Mouse (Mus musculus): ENCODE data around the gene Nfe2l2. TPM values are rescaled to one million over a fixed set of nuclear protein-coding genes. Genes with fewer than 3 reads are reported as not detected.
"Not testable (repeated sequence)": the region's sequence is repeated elsewhere in the genome, so short reads cannot be mapped to it uniquely, and the experiment has no call there.

Gene Nfe2l2
- polyA plus RNA-seq, 1 experiment from 2014 or later: 52.9 TPM

- not testable (repeated sequence) for ATAC-seq (ENCODE audit: low read depth); H3K36me3 ChIP-seq (ENCODE audit: control insufficient read depth, insufficient read depth, low read length); H3K27ac ChIP-seq (replicated peaks; ENCODE audit: low read depth, low read length); H3K9ac ChIP-seq (ENCODE audit: low read depth, low read length); H3K27me3 ChIP-seq (replicated peaks; ENCODE audit: control insufficient read depth, insufficient read depth, low read length); H3K4me1 ChIP-seq (ENCODE audit: control insufficient read depth, insufficient read depth, low read length); H3K9me3 ChIP-seq (ENCODE audit: control insufficient read depth, low read length); DNase-seq (ENCODE audit: low spot score); H3K4me2 ChIP-seq (ENCODE audit: low read depth, low read length); H3K4me3 ChIP-seq (ENCODE audit: low read depth, low read length)
- WGBS: 86% methylated on average over 3 of the region's 4 CpGs
Measured at GRCm38 (mm10) chr2:75642312-75642711, 62.1 kb downstream of the Nfe2l2 start.

GRCm38 (mm10) chr2:75639535-75639934, 64.9 kb downstream of the Nfe2l2 start:
- 0 out of 2 replicates have a peak overlapping the region, but pooled peaks have one; percentile 24 for H3K4me2 ChIP-seq (ENCODE audit: low read depth, low read length)
- H3K27ac ChIP-seq (replicated peaks; ENCODE audit: low read depth, low read length): not testable (repeated sequence)

GRCm38 (mm10) chr2:75637822-75638221, 66.6 kb downstream of the Nfe2l2 start:
- H3K4me3 ChIP-seq (ENCODE audit: low read depth, low read length); H3K9ac ChIP-seq (ENCODE audit: low read depth, low read length); H3K4me1 ChIP-seq (ENCODE audit: control insufficient read depth, insufficient read depth, low read length); DNase-seq (ENCODE audit: low spot score); H3K4me2 ChIP-seq (ENCODE audit: low read depth, low read length); H3K36me3 ChIP-seq (ENCODE audit: control insufficient read depth, insufficient read depth, low read length); ATAC-seq (ENCODE audit: low read depth); H3K27me3 ChIP-seq (replicated peaks; ENCODE audit: control insufficient read depth, insufficient read depth, low read length); H3K9me3 ChIP-seq (ENCODE audit: control insufficient read depth, low read length); H3K27ac ChIP-seq (replicated peaks; ENCODE audit: low read depth, low read length): not testable (repeated sequence)
- WGBS: 85% methylated on average over 6 of the region's 6 CpGs

More at GRCm38 (mm10) chr2:75639535-75639934, 64.9 kb downstream of the Nfe2l2 start:
- not testable (repeated sequence) for H3K9me3 ChIP-seq (ENCODE audit: control insufficient read depth, low read length); H3K36me3 ChIP-seq (ENCODE audit: control insufficient read depth, insufficient read depth, low read length); H3K4me1 ChIP-seq (ENCODE audit: control insufficient read depth, insufficient read depth, low read length); DNase-seq (ENCODE audit: low spot score); ATAC-seq (ENCODE audit: low read depth); H3K27me3 ChIP-seq (replicated peaks; ENCODE audit: control insufficient read depth, insufficient read depth, low read length); H3K4me3 ChIP-seq (ENCODE audit: low read depth, low read length); H3K9ac ChIP-seq (ENCODE audit: low read depth, low read length)
- 30% methylated on average over 5 of the region's 12 CpGs for WGBS

- Histone ChIP-seq H3K4me1 (ENCODE audit: control insufficient read depth, insufficient read depth, low read length) (0 out of 2 replicates have a peak, but pooled peaks cover 3% of the 10 kb centered on the region), H3K36me3 (ENCODE audit: control insufficient read depth, insufficient read depth, low read length) (no peaks in the 10 kb centered on the region), H3K27me3 (replicated peaks; ENCODE audit: control insufficient read depth, insufficient read depth, low read length) (no peaks in the 10 kb centered on the region), H3K4me3 (ENCODE audit: low read depth, low read length) (no peak overlapping the region), H3K9me3 (ENCODE audit: control insufficient read depth, low read length) (no peaks in the 10 kb centered on the region), H3K9ac (ENCODE audit: low read depth, low read length) (no peak overlapping the region), H3K4me2 (ENCODE audit: low read depth, low read length) (no peak overlapping the region), H3K27ac (replicated peaks; ENCODE audit: low read depth, low read length) (no peak overlapping the region)
- no peak for DNase-seq (ENCODE audit: low spot score)
- ATAC-seq (ENCODE audit: low read depth): no peak
Measured at GRCm38 (mm10) chr2:75637361-75637760, 67.1 kb downstream of the Nfe2l2 start.

GRCm38 (mm10) chr2:75637055-75637304, 67.5 kb downstream of the Nfe2l2 start:
- not testable (repeated sequence) for ATAC-seq (ENCODE audit: low read depth); H3K4me2 ChIP-seq (ENCODE audit: low read depth, low read length); H3K27me3 ChIP-seq (replicated peaks; ENCODE audit: control insufficient read depth, insufficient read depth, low read length); DNase-seq (ENCODE audit: low spot score); H3K4me3 ChIP-seq (ENCODE audit: low read depth, low read length); H3K36me3 ChIP-seq (ENCODE audit: control insufficient read depth, insufficient read depth, low read length); H3K4me1 ChIP-seq (ENCODE audit: control insufficient read depth, insufficient read depth, low read length); H3K9me3 ChIP-seq (ENCODE audit: control insufficient read depth, low read length); H3K27ac ChIP-seq (replicated peaks; ENCODE audit: low read depth, low read length); H3K9ac ChIP-seq (ENCODE audit: low read depth, low read length)
- WGBS: 84% methylated on average over 2 of the region's 2 CpGs

GRCm38 (mm10) chr2:75636261-75637054, 68.0 kb downstream of the Nfe2l2 start:
- Histone ChIP-seq H3K4me3 (ENCODE audit: low read depth, low read length) (no peak overlapping the region), H3K4me1 (ENCODE audit: control insufficient read depth, insufficient read depth, low read length) (0 out of 2 replicates have a peak, but pooled peaks cover 3% of the 10 kb centered on the region), H3K27me3 (replicated peaks; ENCODE audit: control insufficient read depth, insufficient read depth, low read length) (no peaks in the 10 kb centered on the region), H3K27ac (replicated peaks; ENCODE audit: low read depth, low read length) (no peak overlapping the region), H3K9me3 (ENCODE audit: control insufficient read depth, low read length) (no peaks in the 10 kb centered on the region), H3K36me3 (ENCODE audit: control insufficient read depth, insufficient read depth, low read length) (no peaks in the 10 kb centered on the region), H3K4me2 (ENCODE audit: low read depth, low read length) (no peak overlapping the region), H3K9ac (ENCODE audit: low read depth, low read length) (no peak overlapping the region)
- ATAC-seq (ENCODE audit: low read depth) (no peak), DNase-seq (ENCODE audit: low spot score) (no peak)
- 66% methylated on average over 6 of the region's 6 CpGs for WGBS

GRCm38 (mm10) chr2:75634431-75634830, 70.0 kb downstream of the Nfe2l2 start:
- H3K4me2 ChIP-seq (ENCODE audit: low read depth, low read length); H3K4me1 ChIP-seq (ENCODE audit: control insufficient read depth, insufficient read depth, low read length); DNase-seq (ENCODE audit: low spot score); ATAC-seq (ENCODE audit: low read depth); H3K4me3 ChIP-seq (ENCODE audit: low read depth, low read length); H3K36me3 ChIP-seq (ENCODE audit: control insufficient read depth, insufficient read depth, low read length); H3K27ac ChIP-seq (replicated peaks; ENCODE audit: low read depth, low read length); H3K27me3 ChIP-seq (replicated peaks; ENCODE audit: control insufficient read depth, insufficient read depth, low read length); H3K9me3 ChIP-seq (ENCODE audit: control insufficient read depth, low read length); H3K9ac ChIP-seq (ENCODE audit: low read depth, low read length): not testable (repeated sequence)
- 91% methylated on average over 14 of the region's 14 CpGs for WGBS

GRCm38 (mm10) chr2:75633784-75634183, 70.7 kb downstream of the Nfe2l2 start:
- H3K36me3 ChIP-seq (ENCODE audit: control insufficient read depth, insufficient read depth, low read length): no peaks in the 10 kb centered on the region
- peak; percentile 41; the same call in 1 of the 2 replicates for ATAC-seq (ENCODE audit: low read depth)
- DNase-seq (ENCODE audit: low spot score): no peak
- H3K4me2 ChIP-seq (ENCODE audit: low read depth, low read length): no peak overlapping the region
- no peaks in the 10 kb centered on the region for H3K9me3 ChIP-seq (ENCODE audit: control insufficient read depth, low read length)
- H3K27ac ChIP-seq (replicated peaks; ENCODE audit: low read depth, low read length): no peak overlapping the region
- 0 out of 2 replicates have a peak, but pooled peaks cover 3% of the 10 kb centered on the region for H3K4me1 ChIP-seq (ENCODE audit: control insufficient read depth, insufficient read depth, low read length)
- H3K4me3 ChIP-seq (ENCODE audit: low read depth, low read length): no peak overlapping the region
- WGBS: 54% methylated on average over 5 of the region's 5 CpGs
- no peaks in the 10 kb centered on the region for H3K27me3 ChIP-seq (replicated peaks; ENCODE audit: control insufficient read depth, insufficient read depth, low read length)
- no peak overlapping the region for H3K9ac ChIP-seq (ENCODE audit: low read depth, low read length)

- Histone ChIP-seq H3K27me3 (replicated peaks; ENCODE audit: control insufficient read depth, insufficient read depth, low read length) (no peaks in the 10 kb centered on the region), H3K27ac (replicated peaks; ENCODE audit: low read depth, low read length) (no peak overlapping the region), H3K4me2 (ENCODE audit: low read depth, low read length) (no peak overlapping the region), H3K9ac (ENCODE audit: low read depth, low read length) (no peak overlapping the region), H3K9me3 (ENCODE audit: control insufficient read depth, low read length) (no peaks in the 10 kb centered on the region), H3K4me3 (ENCODE audit: low read depth, low read length) (no peak overlapping the region), H3K4me1 (ENCODE audit: control insufficient read depth, insufficient read depth, low read length) (0 out of 2 replicates have a peak, but pooled peaks cover 3% of the 10 kb centered on the region), H3K36me3 (ENCODE audit: control insufficient read depth, insufficient read depth, low read length) (no peaks in the 10 kb centered on the region)
- ATAC-seq (ENCODE audit: low read depth): no peak
- 64% methylated on average over 6 of the region's 6 CpGs for WGBS
- DNase-seq (ENCODE audit: low spot score): no peak
Measured at GRCm38 (mm10) chr2:75633381-75633780, 71.1 kb downstream of the Nfe2l2 start.
